Mouse (Mus musculus): ENCODE data around the gene Zfand6. TPM values are rescaled to one million over a fixed set of nuclear protein-coding genes. Genes with fewer than 3 reads are reported as not detected.

The Zfand6 gene
- polyA plus RNA-seq, 1 experiment from 2014 or later, result 148 TPM

DNA sequence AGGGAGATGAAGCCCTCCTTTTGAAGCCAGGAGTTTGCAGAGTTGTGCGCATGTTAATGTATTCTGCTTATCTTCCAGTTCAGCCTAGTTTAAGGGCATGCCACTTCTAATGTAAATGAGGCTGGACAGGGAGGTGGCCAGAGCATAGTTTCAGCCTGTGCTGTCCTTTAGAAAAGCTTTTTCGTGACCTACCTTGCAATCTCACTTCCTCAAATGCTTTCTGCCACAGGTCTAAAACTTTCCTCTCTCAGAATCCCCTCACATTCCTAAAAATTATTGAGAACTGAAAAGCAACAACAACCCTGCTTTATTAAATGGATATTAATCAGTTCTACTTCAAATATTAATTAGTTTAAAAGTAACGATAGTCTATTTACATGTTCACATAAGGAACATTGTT, 17.1 kb upstream of the Zfand6 start:
- Histone ChIP-seq H3K9me3 (ENCODE audit: low read depth, low read length) (no peaks in the 10 kb centered on the region), H3K4me3 (ENCODE audit: low read depth, low read length) (no peak overlapping the region), H3K4me1 (ENCODE audit: insufficient read depth) (no peaks in the 10 kb centered on the region), H3K27me3 (ENCODE audit: insufficient read depth, low read length) (no peaks in the 10 kb centered on the region), H3K4me2 (no peak overlapping the region), H3K36me3 (ENCODE audit: insufficient read depth) (no peaks in the 10 kb centered on the region), H3K9ac (no peak overlapping the region), H3K27ac (ENCODE audit: low read depth) (no peak overlapping the region)
- no peak for TF ChIP-seq CTCF (IDR thresholded peaks at IDR 0.05; ENCODE audit: low read depth)
- WGBS, result 87% methylated on average over 3 of the region's 3 CpGs
- DNase-seq (no peak), ATAC-seq (ENCODE audit: insufficient read depth) (no peak)

DNA sequence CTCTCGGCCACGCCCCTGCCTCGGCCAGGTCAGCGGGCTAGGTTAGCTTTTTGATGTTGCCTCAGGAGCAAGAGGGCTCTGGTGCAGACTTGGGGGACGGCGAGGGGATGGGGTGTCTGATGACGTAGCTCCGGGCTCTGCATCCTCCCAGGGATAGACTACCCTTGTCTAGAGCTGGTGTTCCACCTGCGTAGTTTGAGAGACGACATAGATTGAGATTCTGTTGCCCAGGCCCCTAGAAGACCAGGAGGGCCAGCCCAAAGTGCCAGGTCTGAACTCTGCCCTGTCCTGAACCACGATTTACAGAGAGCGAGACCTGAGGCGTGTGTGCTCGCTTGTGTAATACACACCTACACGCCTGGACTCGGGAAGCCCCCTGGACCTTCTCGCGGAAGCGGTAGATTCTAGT, 346 bp upstream of the Zfand6 start:
- Histone ChIP-seq H3K9me3 (ENCODE audit: low read depth, low read length) (no peaks in the 10 kb centered on the region), H3K9ac (peak overlapping the region; percentile 40), H3K4me1 (ENCODE audit: insufficient read depth) (0 out of 2 replicates have a peak, but pooled peaks cover 4% of the 10 kb centered on the region), H3K4me2 (peak overlapping the region; percentile 83), H3K27ac (ENCODE audit: low read depth) (no peak overlapping the region), H3K36me3 (ENCODE audit: insufficient read depth) (no peaks in the 10 kb centered on the region), H3K4me3 (ENCODE audit: low read depth, low read length) (peak overlapping the region; percentile 76), H3K27me3 (ENCODE audit: insufficient read depth, low read length) (no peaks in the 10 kb centered on the region)
- DNase-seq, result no peak
- TF ChIP-seq CTCF (IDR thresholded peaks at IDR 0.05; ENCODE audit: low read depth), result no peak
- 5% methylated on average over 19 of the region's 19 CpGs for WGBS
- no peak for ATAC-seq (ENCODE audit: insufficient read depth)

DNA sequence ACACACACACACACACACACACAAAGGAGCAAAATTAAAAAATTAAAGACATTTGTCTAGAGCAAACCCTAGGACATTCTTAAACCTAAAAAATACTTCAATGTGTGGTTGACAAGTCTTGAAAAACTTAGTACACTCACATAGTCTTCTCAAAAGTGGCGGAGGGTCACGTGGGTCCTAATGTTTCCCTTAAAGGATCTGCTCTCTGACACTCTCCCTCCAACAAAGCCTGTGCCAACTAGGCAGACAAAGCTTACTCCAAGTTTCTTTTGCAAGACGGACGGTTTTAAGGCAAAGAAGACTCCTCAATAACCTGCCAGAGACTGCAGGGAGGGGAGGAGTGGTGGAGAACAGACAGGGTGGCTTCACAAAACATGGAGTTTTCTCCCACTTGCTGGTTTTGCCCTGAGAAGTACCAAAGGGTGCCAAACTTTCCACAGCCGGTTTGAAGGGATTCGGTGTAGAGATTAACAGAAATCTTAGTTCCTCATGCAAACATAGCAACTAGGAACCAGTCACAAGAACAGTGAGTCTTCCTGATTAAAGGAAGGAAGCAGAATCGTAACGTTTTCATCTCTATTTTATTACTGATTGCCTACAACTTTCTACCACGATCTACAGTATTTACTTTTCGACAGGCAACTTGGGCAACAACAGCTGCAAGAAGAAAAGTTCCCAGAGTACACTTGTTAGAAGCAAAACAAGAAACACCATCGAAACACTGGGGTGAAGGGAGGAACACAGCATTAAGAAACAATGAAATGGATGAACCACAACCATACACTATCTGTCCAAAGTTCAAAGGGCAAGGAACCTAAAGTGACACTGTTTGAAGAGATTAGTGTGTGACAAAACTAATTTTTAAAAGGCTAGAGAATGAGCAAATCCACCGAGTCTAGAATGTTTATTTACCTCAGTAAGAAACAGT, 1.8 kb downstream of the Zfand6 start:
- no peaks in the 10 kb centered on the region for H3K27me3 ChIP-seq (ENCODE audit: insufficient read depth, low read length)
- ATAC-seq (ENCODE audit: insufficient read depth) (no peak), DNase-seq (no peak)
- no peak overlapping the region for H3K9ac ChIP-seq
- H3K4me1 ChIP-seq (ENCODE audit: insufficient read depth), result 0 out of 2 replicates have a peak, but pooled peaks cover 4% of the 10 kb centered on the region
- no peak overlapping the region for H3K27ac ChIP-seq (ENCODE audit: low read depth)
- H3K36me3 ChIP-seq (ENCODE audit: insufficient read depth), result no peaks in the 10 kb centered on the region
- no peaks in the 10 kb centered on the region for H3K9me3 ChIP-seq (ENCODE audit: low read depth, low read length)
- 58% methylated on average over 12 of the region's 12 CpGs for WGBS
- H3K4me2 ChIP-seq, result peak overlapping the region; percentile 83
- 0 out of 2 replicates have a peak overlapping the region, but pooled peaks have one; percentile 76 for H3K4me3 ChIP-seq (ENCODE audit: low read depth, low read length)
- no peak for TF ChIP-seq CTCF (IDR thresholded peaks at IDR 0.05; ENCODE audit: low read depth)

DNA sequence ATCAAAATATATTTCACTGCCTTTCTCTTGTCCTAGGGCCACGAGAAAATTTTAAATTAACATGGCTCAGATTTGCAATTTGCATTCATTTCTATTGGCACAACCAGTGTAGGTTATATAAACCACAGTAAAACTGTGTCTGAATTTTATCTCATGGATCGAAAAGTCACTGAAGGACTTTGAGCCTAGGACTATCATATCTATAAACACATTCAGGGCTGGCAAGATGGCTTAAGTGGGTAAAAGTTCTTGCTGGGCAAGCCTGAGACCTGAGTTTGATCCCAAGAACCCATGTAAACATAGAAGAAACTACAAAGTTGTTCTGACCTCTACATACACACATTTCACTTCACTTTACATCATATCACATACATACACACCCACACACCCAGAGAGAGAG, 3.4 kb downstream of the Zfand6 start:
- Histone ChIP-seq H3K4me2 (no peak overlapping the region), H3K9ac (no peak overlapping the region), H3K4me3 (ENCODE audit: low read depth, low read length) (no peak overlapping the region), H3K27me3 (ENCODE audit: insufficient read depth, low read length) (no peaks in the 10 kb centered on the region), H3K9me3 (ENCODE audit: low read depth, low read length) (no peaks in the 10 kb centered on the region), H3K36me3 (ENCODE audit: insufficient read depth) (no peaks in the 10 kb centered on the region), H3K4me1 (ENCODE audit: insufficient read depth) (0 out of 2 replicates have a peak, but pooled peaks cover 4% of the 10 kb centered on the region), H3K27ac (ENCODE audit: low read depth) (no peak overlapping the region)
- DNase-seq, result no peak
- WGBS, result 68% methylated on average over 2 of the region's 2 CpGs
- ATAC-seq (ENCODE audit: insufficient read depth), result no peak
- TF ChIP-seq CTCF (IDR thresholded peaks at IDR 0.05; ENCODE audit: low read depth), result no peak

DNA sequence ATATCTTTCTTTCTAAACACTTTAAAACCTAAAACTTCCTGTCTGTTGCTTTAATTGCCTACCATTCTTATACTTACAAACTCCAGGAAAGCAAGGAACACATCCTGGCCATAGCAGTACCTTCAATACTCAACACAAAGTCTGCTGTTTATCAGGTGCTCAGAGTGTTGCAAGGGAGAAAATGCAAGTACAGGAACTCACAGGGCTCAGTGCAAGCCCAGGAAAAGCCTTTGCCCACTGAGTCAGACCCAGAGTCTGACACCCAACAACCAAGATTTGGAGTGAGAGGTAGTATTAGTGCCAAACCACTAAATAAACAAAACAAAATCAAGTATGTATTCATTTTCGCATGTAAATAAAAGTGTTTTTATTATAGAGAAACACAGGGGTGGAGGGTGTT, 5.1 kb downstream of the Zfand6 start:
- H3K9me3 ChIP-seq (ENCODE audit: low read depth, low read length), result no peaks in the 10 kb centered on the region
- H3K27me3 ChIP-seq (ENCODE audit: insufficient read depth, low read length), result no peaks in the 10 kb centered on the region
- WGBS, result 82% methylated on average over 1 of the region's 1 CpGs
- DNase-seq, result no peak
- H3K4me2 ChIP-seq, result no peak overlapping the region
- H3K27ac ChIP-seq (ENCODE audit: low read depth), result no peak overlapping the region
- H3K36me3 ChIP-seq (ENCODE audit: insufficient read depth), result no peaks in the 10 kb centered on the region
- H3K4me3 ChIP-seq (ENCODE audit: low read depth, low read length), result no peak overlapping the region
- ATAC-seq (ENCODE audit: insufficient read depth), result no peak
- TF ChIP-seq CTCF (IDR thresholded peaks at IDR 0.05; ENCODE audit: low read depth), result no peak
- no peak overlapping the region for H3K9ac ChIP-seq
- H3K4me1 ChIP-seq (ENCODE audit: insufficient read depth), result no peaks in the 10 kb centered on the region

DNA sequence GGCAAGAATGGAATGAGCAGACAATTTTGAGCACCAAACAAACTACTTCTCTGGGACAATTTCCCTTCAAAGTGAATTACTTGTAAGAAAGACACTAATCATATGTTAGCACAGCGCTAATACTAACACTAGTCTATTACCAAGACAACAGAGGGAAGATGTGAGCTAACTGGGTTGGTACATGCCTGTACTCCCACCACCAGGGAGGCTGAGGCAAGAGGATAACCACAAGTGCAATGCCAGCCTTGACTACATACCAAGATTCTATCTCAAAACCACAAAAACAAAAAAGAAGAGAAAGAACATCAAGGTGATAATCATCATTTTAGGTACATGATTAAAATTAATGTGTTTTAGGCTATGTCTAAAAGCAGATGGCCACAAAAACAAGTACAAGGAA, 8.2 kb downstream of the Zfand6 start:
- Histone ChIP-seq H3K4me1 (ENCODE audit: insufficient read depth) (no peaks in the 10 kb centered on the region), H3K4me2 (no peak overlapping the region), H3K9ac (no peak overlapping the region), H3K36me3 (ENCODE audit: insufficient read depth) (no peaks in the 10 kb centered on the region), H3K4me3 (ENCODE audit: low read depth, low read length) (no peak overlapping the region), H3K9me3 (ENCODE audit: low read depth, low read length) (no peaks in the 10 kb centered on the region), H3K27me3 (ENCODE audit: insufficient read depth, low read length) (no peaks in the 10 kb centered on the region), H3K27ac (ENCODE audit: low read depth) (no peak overlapping the region)
- DNase-seq, result no peak
- TF ChIP-seq CTCF (IDR thresholded peaks at IDR 0.05; ENCODE audit: low read depth), result no peak
- 71% methylated on average over 1 of the region's 1 CpGs for WGBS
- no peak for ATAC-seq (ENCODE audit: insufficient read depth)

DNA sequence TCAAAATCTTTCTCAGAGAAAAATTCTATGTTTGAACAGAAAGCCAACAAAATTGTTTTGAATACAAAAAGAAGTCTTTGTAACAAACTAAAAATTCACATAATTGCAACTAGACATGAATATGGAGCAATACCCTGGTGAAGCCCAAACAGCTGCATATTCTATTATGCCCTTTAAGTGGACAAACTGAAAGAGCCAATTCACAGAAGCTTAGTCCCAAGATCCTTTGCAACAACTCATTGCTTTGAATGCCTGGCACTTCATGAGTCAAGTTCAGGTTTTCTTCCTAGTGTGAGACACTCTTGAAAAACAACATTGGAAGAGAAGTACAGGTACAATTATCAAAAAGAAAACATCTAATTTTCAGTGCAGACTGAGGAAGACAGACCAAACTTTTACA, 8.8 kb downstream of the Zfand6 start:
- no peak overlapping the region for H3K9ac ChIP-seq
- no peaks in the 10 kb centered on the region for H3K9me3 ChIP-seq (ENCODE audit: low read depth, low read length)
- H3K4me3 ChIP-seq (ENCODE audit: low read depth, low read length), result no peak overlapping the region
- ATAC-seq (ENCODE audit: insufficient read depth) (no peak), DNase-seq (no peak)
- H3K27ac ChIP-seq (ENCODE audit: low read depth), result no peak overlapping the region
- no peak for TF ChIP-seq CTCF (IDR thresholded peaks at IDR 0.05; ENCODE audit: low read depth)
- H3K4me2 ChIP-seq, result no peak overlapping the region
- no peaks in the 10 kb centered on the region for H3K4me1 ChIP-seq (ENCODE audit: insufficient read depth)
- no peaks in the 10 kb centered on the region for H3K36me3 ChIP-seq (ENCODE audit: insufficient read depth)
- no peaks in the 10 kb centered on the region for H3K27me3 ChIP-seq (ENCODE audit: insufficient read depth, low read length)

Data from lung, embryonic 14.5 days (tissue).